Mouse (Mus musculus): Measurements from ENCODE around the gene Tsen54.

- TF ChIP-seq GATA1 (IDR thresholded peaks at IDR 0.05; ENCODE audit: borderline replicate concordance, low read length): no peak
- no peak for TF ChIP-seq FLI1 (IDR thresholded peaks at IDR 0.05; ENCODE audit: low read length)
These were observed 34.1 kb upstream of the Tsen54 start for GRCm38 (mm10) chr11:115780141-115781070.

All from megakaryocyte, embryonic 14.5 days (primary cell).